Comparison of ENCODE assay signal across 7 mouse cellular contexts in genomic region chr5:142907048-142907802, GRCm38 (mm10). TPM values are rescaled to one million over a fixed set of nuclear protein-coding genes. Genes with fewer than 3 reads are reported as not detected.
DNase-seq lines count a peak whose midpoint lies in the region; ATAC-seq and TF ChIP-seq lines count a peak whose summit lies in the region.

No protein-coding gene starts in this region.

- peak overlapping the region; percentile 43 to 54 for H3K4me3 ChIP-seq in MEL (ENCODE audit: control insufficient read depth in 1 of 2, insufficient read depth in 1 of 2, low read depth in 2 of 2, low read length in 2 of 2)
- H3K4me3 ChIP-seq in hindbrain, embryonic 13.5 days, result peak overlapping the region; percentile 99
- peak overlapping the region; percentile 91 for H3K4me3 ChIP-seq in spleen, adult 2 months (ENCODE audit: extremely low read depth, insufficient read depth, insufficient read length)

- peak overlapping the region; percentile 75 for H3K4me2 ChIP-seq in hindbrain, embryonic 13.5 days

- no peak; a peak in 2 of 4 replicates for TF ChIP-seq POLR2A in MEL (IDR thresholded peaks at IDR 0.05; ENCODE audit: control insufficient read depth in 1 of 2, insufficient read depth in 1 of 2, low read depth in 1 of 2, low read length in 2 of 2, poor library complexity in 1 of 2)
- TF ChIP-seq POLR2A in brain, embryonic 14.5 days (IDR thresholded peaks at IDR 0.05; ENCODE audit: borderline replicate concordance, extremely low read depth, insufficient read depth, insufficient read length, poor library complexity, severe bottlenecking), result no peak
- TF ChIP-seq POLR2A in spleen, adult 2 months (IDR thresholded peaks at IDR 0.05; ENCODE audit: low read depth, low read length), result no peak

- no peaks in the 10 kb centered on the region for H3K27me3 ChIP-seq in MEL (ENCODE audit: control insufficient read depth in 1 of 2, insufficient read depth in 2 of 2, low read length in 2 of 2)
- H3K27me3 ChIP-seq in hindbrain, embryonic 13.5 days, result no peaks in the 10 kb centered on the region
- no peaks in the 10 kb centered on the region for H3K27me3 ChIP-seq in spleen, adult 2 months (ENCODE audit: control insufficient read depth, insufficient read depth, low read length)

- TF ChIP-seq CTCF in MEL (IDR thresholded peaks at IDR 0.05 in 2 of 3, conservative IDR thresholded peaks at IDR 0.05 in 1 of 3; ENCODE audit: control insufficient read depth in 1 of 3, insufficient read depth in 1 of 3, low read depth in 2 of 3, low read length in 3 of 3, poor library complexity in 1 of 3, severe bottlenecking in 1 of 3), result no peak
- TF ChIP-seq CTCF in brain, embryonic 14.5 days (IDR thresholded peaks at IDR 0.05; ENCODE audit: borderline replicate concordance, extremely low read depth, insufficient read depth, insufficient read length), result no peak
- no peak for TF ChIP-seq CTCF in spleen, adult 2 months (IDR thresholded peaks at IDR 0.05; ENCODE audit: extremely low read depth, insufficient read depth, insufficient read length, insufficient replicate concordance)

- peak overlapping the region; percentile 96 for H3K27ac ChIP-seq in MEL (ENCODE audit: control insufficient read depth, low read depth, low read length)
- peak overlapping the region; percentile 100 for H3K27ac ChIP-seq in hindbrain, embryonic 13.5 days
- peak overlapping the region; percentile 100 for H3K27ac ChIP-seq in spleen, adult 2 months (ENCODE audit: insufficient read depth, low read length)

- DNase-seq in MEL (ENCODE audit: low read depth, low spot score), result peak; percentile 81
- peak; percentile 93 for DNase-seq in brain, embryonic 14.5 days (ENCODE audit: low read depth)
- DNase-seq in frontal cortex, postnatal 25 days (ENCODE audit: low spot score in 2 of 2), result peak; percentile 38 to 48
- peak; percentile 51 to 63 for DNase-seq in layer of hippocampus, postnatal 25 days (ENCODE audit: extremely low spot score in 1 of 2, low spot score in 1 of 2)
- DNase-seq in lung, postnatal 14 days, result peak; percentile 77
- DNase-seq in spleen, adult 2 months (ENCODE audit: low read depth in 1 of 2, low spot score in 2 of 2), result peak in 1 of 2 experiments; percentile 50

- H3K9ac ChIP-seq in MEL (ENCODE audit: control insufficient read depth, low read depth, low read length, poor library complexity, severe bottlenecking), result peak overlapping the region; percentile 72
- H3K9ac ChIP-seq in hindbrain, embryonic 13.5 days, result peak overlapping the region; percentile 81

- peaks cover 11 to 46% of the 10 kb centered on the region in 2 experiments for H3K4me1 ChIP-seq in MEL (ENCODE audit: control insufficient read depth in 1 of 2, insufficient read depth in 2 of 2, low read length in 2 of 2)
- H3K4me1 ChIP-seq in hindbrain, embryonic 13.5 days (replicated peaks), result peaks cover 55% of the 10 kb centered on the region
- H3K4me1 ChIP-seq in spleen, adult 2 months (ENCODE audit: control insufficient read depth, insufficient read depth, insufficient read length), result peaks cover 29% of the 10 kb centered on the region

- 0 out of 2 replicates have a peak, but pooled peaks have one; percentile 9 for ATAC-seq in hindbrain, embryonic 13.5 days (ENCODE audit: low FRiP score)

- H3K36me3 ChIP-seq in MEL (ENCODE audit: control insufficient read depth in 1 of 2, insufficient read depth in 2 of 2, low read length in 2 of 2), result peaks cover 13 to 36% of the 10 kb centered on the region in 2 experiments
- peaks cover 32% of the 10 kb centered on the region for H3K36me3 ChIP-seq in hindbrain, embryonic 13.5 days
- H3K36me3 ChIP-seq in spleen, adult 2 months (ENCODE audit: control insufficient read depth, insufficient read depth, low read length), result peaks cover 39% of the 10 kb centered on the region

- H3K9me3 ChIP-seq in MEL (replicated peaks; ENCODE audit: insufficient read depth, low read length), result no peaks in the 10 kb centered on the region
- no peaks in the 10 kb centered on the region for H3K9me3 ChIP-seq in hindbrain, embryonic 13.5 days

- WGBS in hindbrain, embryonic 13.5 days, result 18% methylated on average over 14 of the region's 14 CpGs
- WGBS in spleen, adult 2 months, result 8% methylated on average over 14 of the region's 14 CpGs

- no peak for TF ChIP-seq RAD21 in MEL (IDR thresholded peaks at IDR 0.05; ENCODE audit: low read depth, low read length)

- peak in 1 of 2 experiments; percentile 39; a peak in 1 of 4 replicates for TF ChIP-seq EP300 in MEL (IDR thresholded peaks at IDR 0.05; ENCODE audit: low read depth in 1 of 2, low read length in 2 of 2)

- H3K79me2 ChIP-seq in MEL (ENCODE audit: control insufficient read depth, insufficient read depth, low read length, poor library complexity), result peaks cover 22% of the 10 kb centered on the region

TF ChIP-seq in MEL, 35 proteins besides CTCF, POLR2A, EP300 and RAD21:
- TF ChIP-seq TCF12 (IDR thresholded peaks at IDR 0.05; ENCODE audit: low read depth, low read length) (0 out of 2 replicates have a peak, but pooled peaks have one; percentile 13), MXI1 (IDR thresholded peaks at IDR 0.05; ENCODE audit: low read depth, low read length) (no peak), MEF2A (IDR thresholded peaks at IDR 0.05; ENCODE audit: extremely low read depth, insufficient replicate concordance, low read depth, low read length, poor library complexity, severe bottlenecking) (no peak), HCFC1 (IDR thresholded peaks at IDR 0.05; ENCODE audit: low read depth, low read length) (peak; percentile 28; the same call in 1 of the 2 replicates), RCOR1 (IDR thresholded peaks at IDR 0.05; ENCODE audit: low read depth, low read length) (0 out of 2 replicates have a peak, but pooled peaks have one; percentile 8), ZNF384 (IDR thresholded peaks at IDR 0.05; ENCODE audit: low read depth, low read length) (no peak; the same call in none of the 2 replicates), ETS1 (IDR thresholded peaks at IDR 0.05; ENCODE audit: low read depth, low read length) (peak; percentile 52; the same call in 1 of the 2 replicates), MAX (IDR thresholded peaks at IDR 0.05; ENCODE audit: low read length) (no peak; the same call in 1 of the 2 replicates), GABPA (IDR thresholded peaks at IDR 0.05; ENCODE audit: low read depth, low read length) (no peak), CHD1 (IDR thresholded peaks at IDR 0.05; ENCODE audit: low read depth, low read length) (no peak), MYB (IDR thresholded peaks at IDR 0.05; ENCODE audit: low read depth, low read length) (no peak), JUND (IDR thresholded peaks at IDR 0.05; ENCODE audit: low read depth, low read length) (no peak), NELFE (IDR thresholded peaks at IDR 0.05; ENCODE audit: low read depth, low read length) (peak; percentile 29; the same call in 1 of the 2 replicates), KAT2A (conservative IDR thresholded peaks at IDR 0.05; ENCODE audit: low read depth, low read length) (no peak), ELF1 (IDR thresholded peaks at IDR 0.05; ENCODE audit: low read depth, low read length) (no peak), TBP (IDR thresholded peaks at IDR 0.05; ENCODE audit: low read depth, low read length) (0 out of 2 replicates have a peak, but pooled peaks have one; percentile 42), MAFK (IDR thresholded peaks at IDR 0.05; ENCODE audit: borderline replicate concordance, low read depth, low read length) (no peak), POLR2AphosphoS5 (IDR thresholded peaks at IDR 0.05; ENCODE audit: borderline replicate concordance, low read depth, low read length) (no peak)

RNA-seq across cellular contexts. Expression of gene Actb, which starts 0.7 kb away (rescaled TPM):
- total RNA-seq in MEL (2012; rRNA removed), result 3,019 and 3,042 TPM in 2 replicates
- 1,000 to 10,000 TPM; 1,403 to 4,417 TPM for polyA plus RNA-seq in MEL (2012; ENCODE audit: insufficient read depth in 1 of 2, insufficient read length in 2 of 2, low read depth in 1 of 2, low replicate concordance in 2 of 2, missing spikeins in 1 of 2)
- polyA plus RNA-seq in brain, embryonic 14.5 days (2012; rRNA removed), result 3,867 and 5,124 TPM in 2 replicates
- 17,657 and 17,716 TPM in 2 replicates for polyA plus RNA-seq in hindbrain, embryonic 13.5 days (2015; fragmentation: Nextera tagmentation; extraction: Ambion mirVana)
- total RNA-seq in layer of hippocampus, postnatal 25 days (2021), result 1,000 to 10,000 TPM; 3,553 to 3,743 TPM
- polyA plus RNA-seq in spleen, adult 2 months (2012; rRNA removed), result 6,692 and 9,830 TPM in 2 replicates

RNA-seq across cellular contexts. Expression of gene Fbxl18, which starts 12.0 kb away (rescaled TPM):
- total RNA-seq in MEL (2012; rRNA removed), result 3.9 and 4.6 TPM in 2 replicates
- 1 to 10 TPM in 1 of 2 experiments, not detected in 1; 7.4 TPM for polyA plus RNA-seq in MEL (2012; ENCODE audit: insufficient read depth in 1 of 2, insufficient read length in 2 of 2, low read depth in 1 of 2, low replicate concordance in 2 of 2, missing spikeins in 1 of 2)
- polyA plus RNA-seq in brain, embryonic 14.5 days (2012; rRNA removed), result 28.5 and 34.8 TPM in 2 replicates
- polyA plus RNA-seq in hindbrain, embryonic 13.5 days (2015; fragmentation: Nextera tagmentation; extraction: Ambion mirVana), result 36.6 and 36.9 TPM in 2 replicates
- 10 to 100 TPM; 37.4 to 40.0 TPM for total RNA-seq in layer of hippocampus, postnatal 25 days (2021)
- polyA plus RNA-seq in spleen, adult 2 months (2012; rRNA removed), result 15.8 and 22.1 TPM in 2 replicates

RNA-seq across cellular contexts. Expression of gene Fscn1, which starts 52.9 kb away (rescaled TPM):
- total RNA-seq in MEL (2012; rRNA removed), result not detected in 2 replicates
- polyA plus RNA-seq in MEL (2012; ENCODE audit: insufficient read depth in 1 of 2, insufficient read length in 2 of 2, low read depth in 1 of 2, low replicate concordance in 2 of 2, missing spikeins in 1 of 2), result not detected
- polyA plus RNA-seq in brain, embryonic 14.5 days (2012; rRNA removed), result 634 and 658 TPM in 2 replicates
- polyA plus RNA-seq in hindbrain, embryonic 13.5 days (2015; fragmentation: Nextera tagmentation; extraction: Ambion mirVana), result 484 and 516 TPM in 2 replicates
- total RNA-seq in layer of hippocampus, postnatal 25 days (2021), result 100 to 1,000 TPM; 229 to 232 TPM
- 33.7 and 59.8 TPM in 2 replicates for polyA plus RNA-seq in spleen, adult 2 months (2012; rRNA removed)

Comparison
In these comparisons a context has a peak if more than half of its experiments do, and no peak if none do; other contexts are left out.
1. H3K4me3 ChIP-seq: peak in every context shown above with its lines; median percentile 99 in hindbrain, embryonic 13.5 days; 91 in spleen, adult 2 months; 48 in MEL.
2. RNA of gene Fscn1, which starts 52.9 kb away (polyA plus RNA-seq): 634 to 658 TPM in brain, embryonic 14.5 days, 484 to 516 TPM in hindbrain, embryonic 13.5 days and 33.7 to 59.8 TPM in spleen, adult 2 months; not detected in MEL; every median in the first group is over 10 times any median in the second.
3. Peak in every context shown above with its lines, with median percentiles within 50 percentile points of each other: H3K27ac ChIP-seq.